ENCODE assay signal across 9 mouse cellular contexts in the genomic region with DNA sequence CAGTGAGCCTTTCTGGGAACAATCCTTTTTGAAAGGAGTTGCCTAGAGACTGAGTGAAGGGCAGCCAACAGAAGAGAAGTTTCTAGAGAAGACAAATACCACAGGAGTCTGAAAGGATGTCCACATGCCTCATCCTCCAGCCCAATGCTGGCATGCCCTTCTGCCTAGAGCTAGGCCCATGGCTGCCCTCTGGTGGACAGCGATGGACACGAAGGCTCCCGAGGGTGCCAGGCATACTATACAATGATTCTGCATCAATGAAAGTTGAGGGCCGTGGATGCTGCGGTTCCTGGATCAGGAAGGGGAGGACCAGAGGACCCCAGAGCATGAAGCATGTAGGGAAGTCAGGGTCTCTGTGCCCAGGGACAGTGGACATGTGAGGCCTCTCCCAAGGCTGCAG. TPM values are rescaled to one million over a fixed set of nuclear protein-coding genes. Genes with fewer than 3 reads are reported as not detected.
DNase-seq lines count a peak whose midpoint lies in the region; ATAC-seq and TF ChIP-seq lines count a peak whose summit lies in the region.
"Had no signal": no experiment of that assay in that cellular context is flagged by ENCODE, and none has a peak within 500 bp of the region (broad histone marks: within the 10 kb centered on the region; RNA-seq: fewer than 3 reads in every experiment).

No protein-coding gene starts in this region.

- peak; percentile 57 for TF ChIP-seq CTCF in gastrocnemius, adult 2 months (IDR thresholded peaks at IDR 0.05)
- TF ChIP-seq CTCF in forebrain, postnatal 0 days (IDR thresholded peaks at IDR 0.05; ENCODE audit: low read depth): peak; percentile 57

- no peaks in the 10 kb centered on the region for H3K27me3 ChIP-seq in forebrain, postnatal 0 days (ENCODE audit: insufficient read depth, low read length)
- 0 out of 2 replicates have a peak, but pooled peaks cover 1% of the 10 kb centered on the region for H3K27me3 ChIP-seq in midbrain, embryonic 13.5 days

- no peak overlapping the region for H3K27ac ChIP-seq in gastrocnemius, adult 2 months
- H3K27ac ChIP-seq in forebrain, postnatal 0 days (ENCODE audit: low read depth, low read length): no peak overlapping the region
- H3K27ac ChIP-seq in midbrain, embryonic 13.5 days: no peak overlapping the region

- H3K9ac ChIP-seq in forebrain, postnatal 0 days: no peak overlapping the region
- H3K9ac ChIP-seq in midbrain, embryonic 13.5 days (replicated peaks): no peak overlapping the region

- intact Hi-C loops in gastrocnemius, adult 2 months (cut with DNase I): no loop called here

- no peaks in the 10 kb centered on the region for H3K9me3 ChIP-seq in forebrain, postnatal 0 days (ENCODE audit: low read length)
- no peaks in the 10 kb centered on the region for H3K9me3 ChIP-seq in midbrain, embryonic 13.5 days

- H3K4me2 ChIP-seq in forebrain, postnatal 0 days (ENCODE audit: low read depth): no peak overlapping the region
- H3K4me2 ChIP-seq in midbrain, embryonic 13.5 days (replicated peaks): no peak overlapping the region

- WGBS in forebrain, postnatal 0 days: 28% methylated on average over 5 of the region's 5 CpGs
- 36% methylated on average over 5 of the region's 5 CpGs for WGBS in midbrain, embryonic 13.5 days

- no peak overlapping the region for H3K4me3 ChIP-seq in gastrocnemius, adult 2 months
- H3K4me3 ChIP-seq in forebrain, postnatal 0 days (ENCODE audit: low read depth, low read length): no peak overlapping the region
- no peak overlapping the region for H3K4me3 ChIP-seq in midbrain, embryonic 13.5 days (replicated peaks)

- H3K4me1 ChIP-seq in forebrain, postnatal 0 days (ENCODE audit: insufficient read depth): no peaks in the 10 kb centered on the region
- H3K4me1 ChIP-seq in midbrain, embryonic 13.5 days (replicated peaks): no peaks in the 10 kb centered on the region

- H3K36me3 ChIP-seq in forebrain, postnatal 0 days (ENCODE audit: insufficient read depth): no peaks in the 10 kb centered on the region
- no peaks in the 10 kb centered on the region for H3K36me3 ChIP-seq in midbrain, embryonic 13.5 days

- peak; percentile 62 for DNase-seq in gastrocnemius, adult 2 months
- no peak for DNase-seq in gastrocnemius, adult 8-10 months (ENCODE audit: low spot score in 2 of 2)
- peak; percentile 59 for DNase-seq in A20 (ENCODE audit: low read depth, low spot score)
- DNase-seq in adipocyte (ENCODE audit: low spot score): peak; percentile 81
- peak; percentile 32 for DNase-seq in forebrain, postnatal 0 days
- peak; percentile 58 for DNase-seq in kidney, postnatal 14 days
- DNase-seq in thymus, postnatal 25 days: peak; percentile 66

- ATAC-seq in forebrain, postnatal 0 days: no peak
- peak; percentile 55; the same call in 1 of the 2 replicates for ATAC-seq in midbrain, embryonic 13.5 days

RNA-seq across cellular contexts. Expression of gene Prss41, which starts 9.3 kb away (rescaled TPM):
- not detected for total RNA-seq in gastrocnemius, adult 2 months (2021)
- total RNA-seq in gastrocnemius, adult 8-10 months (2022): under 1 TPM in 2 of 4 experiments, not detected in 2; 0.68 to 0.85 TPM
- total RNA-seq in forebrain, postnatal 0 days (2014; rRNA removed): 0.31 and 1.0 TPM in 2 replicates
- 1.0 and 1.3 TPM in 2 replicates for polyA plus RNA-seq in forebrain, postnatal 0 days (2015; fragmentation: Nextera tagmentation; extraction: Ambion mirVana)
- polyA plus RNA-seq in midbrain, embryonic 13.5 days (2015; fragmentation: Nextera tagmentation; extraction: Ambion mirVana): 0.94 and 1.5 TPM in 2 replicates

RNA-seq across cellular contexts. Expression of gene Prss32, which starts 9.6 kb away (rescaled TPM):
- total RNA-seq in gastrocnemius, adult 2 months (2021): not detected
- total RNA-seq in gastrocnemius, adult 8-10 months (2022): not detected
- 0.57 TPM in 1 of 2 replicates, not detected in the other for total RNA-seq in forebrain, postnatal 0 days (2014; rRNA removed)
- polyA plus RNA-seq in forebrain, postnatal 0 days (2015; fragmentation: Nextera tagmentation; extraction: Ambion mirVana): 0.20 and 0.30 TPM in 2 replicates
- polyA plus RNA-seq in midbrain, embryonic 13.5 days (2015; fragmentation: Nextera tagmentation; extraction: Ambion mirVana): not detected in 2 replicates

RNA-seq across cellular contexts. Expression of gene Prss21, which starts 14.6 kb away (rescaled TPM):
- not detected for total RNA-seq in gastrocnemius, adult 2 months (2021)
- not detected for total RNA-seq in gastrocnemius, adult 8-10 months (2022)
- total RNA-seq in forebrain, postnatal 0 days (2014; rRNA removed): not detected in 2 replicates
- not detected in 2 replicates for polyA plus RNA-seq in forebrain, postnatal 0 days (2015; fragmentation: Nextera tagmentation; extraction: Ambion mirVana)
- not detected in 2 replicates for polyA plus RNA-seq in midbrain, embryonic 13.5 days (2015; fragmentation: Nextera tagmentation; extraction: Ambion mirVana)
- total RNA-seq: layer of hippocampus, postnatal 14 days had no signal

RNA-seq across cellular contexts. Expression of gene Prss33, which starts 17.4 kb away (rescaled TPM):
- not detected for total RNA-seq in gastrocnemius, adult 2 months (2021)
- not detected for total RNA-seq in gastrocnemius, adult 8-10 months (2022)
- not detected in 2 replicates for total RNA-seq in forebrain, postnatal 0 days (2014; rRNA removed)
- polyA plus RNA-seq in forebrain, postnatal 0 days (2015; fragmentation: Nextera tagmentation; extraction: Ambion mirVana): not detected in 2 replicates
- polyA plus RNA-seq in midbrain, embryonic 13.5 days (2015; fragmentation: Nextera tagmentation; extraction: Ambion mirVana): 0.30 and 0.36 TPM in 2 replicates
- total RNA-seq: layer of hippocampus, postnatal 14 days had no signal

RNA-seq across cellular contexts. Expression of gene Elob, which starts 24.4 kb away (rescaled TPM):
- 100 to 1,000 TPM; 296 to 351 TPM for total RNA-seq in gastrocnemius, adult 2 months (2021)
- total RNA-seq in gastrocnemius, adult 8-10 months (2022): 100 to 1,000 TPM; 403 to 511 (median 426) TPM
- total RNA-seq in forebrain, postnatal 0 days (2014; rRNA removed): 1,186 and 1,488 TPM in 2 replicates
- 1,394 and 1,814 TPM in 2 replicates for polyA plus RNA-seq in forebrain, postnatal 0 days (2015; fragmentation: Nextera tagmentation; extraction: Ambion mirVana)
- polyA plus RNA-seq in midbrain, embryonic 13.5 days (2015; fragmentation: Nextera tagmentation; extraction: Ambion mirVana): 1,286 and 1,324 TPM in 2 replicates

Comparison
In these comparisons a context has a peak if more than half of its experiments do, and no peak if none do; other contexts are left out.
1. DNase-seq: peak in gastrocnemius, adult 2 months (single experiment), A20 (single experiment), adipocyte (single experiment), forebrain, postnatal 0 days (single experiment), kidney, postnatal 14 days (single experiment) and thymus, postnatal 25 days (single experiment); none in gastrocnemius, adult 8-10 months (0 of 2).